Mouse (Mus musculus) kidney, postnatal 0 days (tissue): ENCODE results near the gene Smarca2. TPM values are rescaled to one million over a fixed set of nuclear protein-coding genes. Genes with fewer than 3 reads are reported as not detected.
A peak's percentile ranks its signal among the peaks of the same experiment; 100 is the strongest.

Source experiments
- ATAC-seq: fragments of 200-750 bp; cut with Nextera tagmentation; replicated peaks from 2 replicates; pipeline ENCODE4 v1.8.0; 2017; ENCODE audit warnings: low read depth, moderate number of reproducible peaks, moderate TSS enrichment, moderate library complexity; ENCODE audit not compliant: low FRiP score
- DNase-seq: peaks from one replicate; pipeline ENCODE4 v3.0.0-alpha.2; 2016; ENCODE audit warnings: low spot score
- H3K27ac ChIP-seq: fragments of 300-500 bp; sonication (generic); 2 replicates; pipeline ENCODE4 v1.5.1; 2014; ENCODE audit warnings: mild to moderate bottlenecking
- H3K27me3 ChIP-seq: fragments of 300-500 bp; sonication (generic); 2 replicates; pipeline ENCODE4 v1.6.1; 2014; ENCODE audit warnings: low read length, mixed read lengths; ENCODE audit not compliant: insufficient read depth
- H3K36me3 ChIP-seq: fragments of 300-500 bp; sonication (generic); 2 replicates; pipeline ENCODE4 v1.6.1; 2014; ENCODE audit warnings: low read length, mixed read lengths; ENCODE audit not compliant: insufficient read depth
- H3K4me1 ChIP-seq: fragments of 300-500 bp; sonication (generic); replicated peaks from 2 replicates; pipeline ENCODE4 v1.6.1; 2014; ENCODE audit warnings: antibody characterized with exemption, low read length, mixed read lengths; ENCODE audit not compliant: insufficient read depth
- H3K4me2 ChIP-seq: fragments of 300-500 bp; sonication (generic); 2 replicates; pipeline ENCODE4 v1.6.1; 2014; ENCODE audit warnings: mild to moderate bottlenecking, low read length, moderate library complexity, mixed read lengths
- H3K4me3 ChIP-seq: fragments of 300-500 bp; sonication (generic); replicated peaks from 2 replicates; pipeline ENCODE4 v1.5.1; 2014; ENCODE audit warnings: low read depth, low read length
- H3K9ac ChIP-seq: fragments of 300-500 bp; sonication (generic); 2 replicates; pipeline ENCODE4 v1.6.1; 2014; ENCODE audit warnings: low read depth, low read length
- H3K9me3 ChIP-seq: fragments of 300-500 bp; sonication (generic); replicated peaks from 2 replicates; pipeline ENCODE4 v1.6.1; 2016; ENCODE audit warnings: low read length, inconsistent platforms, mixed read lengths
- CTCF ChIP-seq: IDR thresholded peaks from 2 replicates; pipeline ENCODE4 v1.5.1; 2016; ENCODE audit warnings: antibody characterized with exemption, low read depth, mild to moderate bottlenecking, moderate library complexity
- WGBS: fragments of 180-500 bp; shearing (Covaris S2); extraction: QIAGEN DNeasy Blood & Tissue Kit; methylation state at CpG from one replicate; pipeline ENCODE4 v1.1.7; 2014; 5-methylcytosine and 5-hydroxymethylcytosine counted together
- polyA plus RNA-seq: library from polyadenylated mRNA; unstranded; fragments of >200 nt; fragmentation: Nextera tagmentation; extraction: Ambion mirVana; gene quantifications from 2 replicates; pipeline ENCODE4 v1.2.1, GENCODE M21; 2015

The Smarca2 gene
- polyA plus RNA-seq, 1 experiment from 2014 or later: 36.1 TPM

DNA sequence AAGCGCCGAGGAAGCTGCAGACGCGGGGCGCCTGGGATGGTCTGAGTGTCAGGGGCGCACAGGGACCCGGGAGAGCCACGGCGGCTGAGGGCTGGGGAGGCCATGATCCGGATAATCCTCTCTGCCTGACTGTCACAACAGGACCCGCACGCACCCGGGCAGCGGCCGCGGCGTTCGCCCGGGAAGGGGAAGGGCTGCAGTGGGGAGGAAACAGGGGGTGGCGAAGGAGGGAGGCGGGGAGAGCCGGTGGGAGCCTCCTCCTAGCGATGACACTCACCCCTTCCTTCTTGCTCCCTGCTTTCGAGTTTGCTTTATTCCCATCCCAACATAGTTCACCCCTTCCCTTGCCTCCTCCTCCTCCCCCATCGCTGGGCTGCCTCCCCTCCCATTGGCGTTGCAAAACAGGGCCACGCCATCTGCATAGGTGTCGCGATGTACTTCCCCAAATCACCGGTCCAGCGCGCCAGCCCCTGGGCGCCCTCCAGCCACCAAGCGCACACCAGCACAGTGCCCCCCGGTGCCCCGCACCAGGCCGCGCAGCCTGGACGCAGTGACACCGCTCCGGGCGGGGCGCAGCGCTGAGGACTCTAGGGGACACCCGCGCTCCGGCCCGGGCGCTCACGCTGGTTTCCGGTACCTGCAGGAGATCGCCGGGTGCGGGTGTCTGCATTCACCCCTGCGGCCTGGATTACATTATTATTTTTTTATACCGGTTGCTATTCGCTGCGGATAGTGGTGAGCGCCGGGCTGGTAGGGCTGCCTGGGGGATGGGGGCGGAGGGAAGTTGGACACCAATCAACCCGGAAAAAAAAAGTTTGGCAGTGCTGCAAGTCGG lies 1.7 kb downstream of the Smarca2 start:
- H3K4me3 ChIP-seq: peak overlapping the region; percentile 82
- peak overlapping the region; percentile 89 for H3K4me2 ChIP-seq
- H3K9ac ChIP-seq: peak overlapping the region; percentile 74
- peaks cover 16% of the 10 kb centered on the region; the same call in 1 of the 2 replicates for H3K4me1 ChIP-seq
- ATAC-seq (peak; percentile 48), DNase-seq (peak; percentile 69)
- WGBS: 1% methylated on average over 55 of the region's 63 CpGs
- H3K9me3 ChIP-seq: no peaks in the 10 kb centered on the region
- TF ChIP-seq CTCF: peak; percentile 36; the same call in 1 of the 2 replicates
- no peaks in the 10 kb centered on the region for H3K27me3 ChIP-seq
- H3K27ac ChIP-seq: peak overlapping the region; percentile 69
- H3K36me3 ChIP-seq: no peaks in the 10 kb centered on the region

DNA sequence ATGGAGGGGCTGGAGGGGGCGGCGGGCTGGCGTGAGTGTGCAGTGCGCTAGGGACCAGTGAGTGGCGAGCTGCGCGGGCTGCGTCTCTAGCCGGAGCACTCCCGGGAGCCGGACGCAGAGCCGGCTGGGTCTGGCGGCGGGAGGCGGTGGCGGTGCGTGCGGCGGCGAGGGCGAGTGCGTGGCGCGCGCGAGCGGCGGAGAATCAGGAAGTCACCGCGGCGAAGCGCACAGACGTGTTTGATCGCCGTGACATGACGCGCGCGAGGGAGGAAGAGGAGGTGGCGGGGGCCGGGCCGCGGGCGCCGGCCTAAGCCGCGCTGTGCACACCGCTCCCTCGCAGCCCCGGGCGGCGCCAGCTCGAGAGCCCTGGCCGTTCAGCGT lies 2.3 kb downstream of the Smarca2 start:
- H3K9ac ChIP-seq: peak overlapping the region; percentile 74
- no peak for TF ChIP-seq CTCF
- no peaks in the 10 kb centered on the region for H3K27me3 ChIP-seq
- peak; percentile 30 for ATAC-seq
- H3K4me3 ChIP-seq: peak overlapping the region; percentile 82
- peaks cover 16% of the 10 kb centered on the region; the same call in 1 of the 2 replicates for H3K4me1 ChIP-seq
- peak overlapping the region; percentile 89 for H3K4me2 ChIP-seq
- no peaks in the 10 kb centered on the region for H3K9me3 ChIP-seq
- H3K27ac ChIP-seq: peak overlapping the region; percentile 69
- no peaks in the 10 kb centered on the region for H3K36me3 ChIP-seq
- under 1% methylated on average over 50 of the region's 56 CpGs for WGBS
- peak; percentile 77 for DNase-seq

DNA sequence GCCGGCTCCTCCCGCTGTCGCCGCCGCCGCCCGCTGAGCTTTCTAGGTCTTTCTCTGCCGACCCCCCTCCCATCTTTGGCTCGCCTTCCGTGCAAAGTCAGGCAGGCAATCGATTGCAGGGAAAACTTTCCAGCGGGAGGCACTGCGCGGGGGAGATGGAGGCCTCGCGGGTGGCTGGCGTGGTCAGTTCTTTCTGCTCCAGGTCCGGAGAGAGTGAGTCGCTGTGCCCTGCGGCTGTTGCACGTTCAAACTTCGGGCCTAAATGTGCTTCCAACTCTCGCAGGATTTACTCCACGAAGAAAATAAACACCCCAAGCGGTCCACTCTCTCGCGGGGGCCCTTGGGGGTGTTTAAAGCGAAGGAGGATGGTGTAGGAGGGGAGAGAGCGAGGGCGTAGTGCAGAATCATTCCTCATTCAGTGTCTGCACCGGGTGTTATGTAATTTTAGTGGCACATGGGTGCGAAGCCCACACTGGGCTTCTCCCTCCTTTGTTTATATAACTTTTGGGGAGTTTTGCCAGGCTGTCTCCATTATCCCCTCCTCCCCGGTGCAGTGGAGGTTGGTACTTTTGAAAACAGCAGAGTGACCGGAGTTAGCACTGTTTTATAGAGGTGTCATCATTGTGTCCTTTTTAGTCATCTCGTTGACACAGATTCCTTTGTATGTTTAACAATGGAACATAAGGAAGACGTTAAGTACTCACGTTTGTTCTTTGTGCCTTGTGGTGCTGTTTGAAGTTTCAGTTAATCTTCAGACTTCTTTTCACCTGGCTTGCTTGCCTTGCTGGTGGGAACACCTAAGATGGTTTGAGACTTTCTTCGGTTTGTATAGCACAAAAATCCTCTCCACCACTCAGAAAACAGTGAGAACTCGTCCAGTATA lies 2.9 kb downstream of the Smarca2 start:
- 2% methylated on average over 39 of the region's 39 CpGs for WGBS
- TF ChIP-seq CTCF: no peak
- H3K4me2 ChIP-seq: peak overlapping the region; percentile 89
- peak overlapping the region; percentile 74 for H3K9ac ChIP-seq
- no peaks in the 10 kb centered on the region for H3K27me3 ChIP-seq
- DNase-seq (peak; percentile 58), ATAC-seq (no peak)
- peaks cover 16% of the 10 kb centered on the region; the same call in 1 of the 2 replicates for H3K4me1 ChIP-seq
- H3K36me3 ChIP-seq: no peaks in the 10 kb centered on the region
- H3K4me3 ChIP-seq: peak overlapping the region; percentile 82
- H3K27ac ChIP-seq: peak overlapping the region; percentile 69
- no peaks in the 10 kb centered on the region for H3K9me3 ChIP-seq

- Histone ChIP-seq H3K27me3 (no peaks in the 10 kb centered on the region), H3K27ac (no peak overlapping the region), H3K4me3 (no peak overlapping the region), H3K4me2 (peak overlapping the region; percentile 89), H3K36me3 (no peaks in the 10 kb centered on the region), H3K4me1 (peaks cover 16% of the 10 kb centered on the region; the same call in 1 of the 2 replicates), H3K9ac (no peak overlapping the region), H3K9me3 (no peaks in the 10 kb centered on the region)
- no peak for TF ChIP-seq CTCF
- no peak for ATAC-seq
- WGBS: 31% methylated on average over 7 of the region's 7 CpGs
- DNase-seq: no peak
Observed at GRCm38 (mm10) chr19:26608434-26608812, 3.6 kb downstream of the Smarca2 start.

- Histone ChIP-seq H3K27me3 (no peaks in the 10 kb centered on the region), H3K4me3 (no peak overlapping the region), H3K9ac (no peak overlapping the region), H3K27ac (no peak overlapping the region), H3K9me3 (no peaks in the 10 kb centered on the region), H3K4me2 (no peak overlapping the region), H3K4me1 (0 out of 2 replicates have a peak, but pooled peaks cover 11% of the 10 kb centered on the region), H3K36me3 (no peaks in the 10 kb centered on the region)
- WGBS: 55% methylated on average over 2 of the region's 2 CpGs
- DNase-seq (no peak), ATAC-seq (no peak)
- TF ChIP-seq CTCF: no peak
Observed at GRCm38 (mm10) chr19:26609637-26610036, 4.8 kb downstream of the Smarca2 start.

- no peak for ATAC-seq
- Histone ChIP-seq H3K9me3 (no peaks in the 10 kb centered on the region), H3K27ac (no peak overlapping the region)
Observed at GRCm38 (mm10) chr19:26612995-26613394, 8.1 kb downstream of the Smarca2 start.

More at GRCm38 (mm10) chr19:26612995-26613394, 8.1 kb downstream of the Smarca2 start:
- Histone ChIP-seq H3K4me2 (no peak overlapping the region; the same call in 1 of the 2 replicates), H3K9ac (no peak overlapping the region), H3K4me1 (0 out of 2 replicates have a peak, but pooled peaks cover 8% of the 10 kb centered on the region), H3K27me3 (no peaks in the 10 kb centered on the region), H3K4me3 (no peak overlapping the region), H3K36me3 (no peaks in the 10 kb centered on the region)
- WGBS: 36% methylated on average over 4 of the region's 4 CpGs
- TF ChIP-seq CTCF: no peak
- DNase-seq: no peak
